Mouse (Mus musculus) cortical plate, adult 2 months (tissue): ENCODE measurements at regions not wholly inside any gene's neighbourhood (a gene's known extent, or its start where the extent isn't known, plus 50 kb on each side); places are given as distances from the start of the nearest gene placed in this dataset.

ENCODE experiments used
- CTCF ChIP-seq: fragments of 200-500 bp; IDR thresholded peaks from 2 replicates; pipeline ENCODE4 v1.5.1; 2011; ENCODE audit warnings: mild to moderate bottlenecking, control low read depth, low read length; ENCODE audit not compliant: insufficient read depth; ENCODE audit errors: extremely low read depth
- POLR2A ChIP-seq: fragments of 200-500 bp; IDR thresholded peaks from 2 replicates; pipeline ENCODE4 v1.6.1; 2011; ENCODE audit warnings: mild to moderate bottlenecking, low read length, control low read depth; ENCODE audit not compliant: insufficient read depth; ENCODE audit errors: extremely low read depth

- no peak for TF ChIP-seq POLR2A
- no peak for TF ChIP-seq CTCF
Observed at GRCm38 (mm10) chr11:56335937-56336336, 295.1 kb upstream of the Nmur2 start.
